Mouse (Mus musculus): ENCODE results near the gene Trim71. TPM values are rescaled to one million over a fixed set of nuclear protein-coding genes. Genes with fewer than 3 reads are reported as not detected.

Trim71 gene
- polyA plus RNA-seq, 1 experiment, result not detected

GRCm38 (mm10) chr9:114560771-114561670, 3.1 kb downstream of the Trim71 start:
- Histone ChIP-seq H3K36me3 (replicated peaks; ENCODE audit: low read length) (no peaks in the 10 kb centered on the region), H3K9me3 (no peaks in the 10 kb centered on the region), H3K4me3 (replicated peaks) (no peak overlapping the region), H3K27me3 (replicated peaks) (peaks cover 97% of the 10 kb centered on the region), H3K4me1 (peaks cover 27% of the 10 kb centered on the region)
- TF ChIP-seq GATA1 (IDR thresholded peaks at IDR 0.05; ENCODE audit: borderline replicate concordance, low read length) (no peak), FLI1 (IDR thresholded peaks at IDR 0.05; ENCODE audit: low read length) (no peak)

- H3K4me3 ChIP-seq (replicated peaks), result no peak overlapping the region
These were observed 4.0 kb downstream of the Trim71 start for GRCm38 (mm10) chr9:114560141-114560540.

GRCm38 (mm10) chr9:114557086-114557485, 7.1 kb downstream of the Trim71 start:
- peaks cover 92% of the 10 kb centered on the region for H3K27me3 ChIP-seq (replicated peaks)
- no peak overlapping the region for H3K4me3 ChIP-seq (replicated peaks)
- no peaks in the 10 kb centered on the region for H3K9me3 ChIP-seq
- H3K4me1 ChIP-seq, result peaks cover 4% of the 10 kb centered on the region
- TF ChIP-seq FLI1 (IDR thresholded peaks at IDR 0.05; ENCODE audit: low read length) (no peak), GATA1 (IDR thresholded peaks at IDR 0.05; ENCODE audit: borderline replicate concordance, low read length) (no peak)
- no peaks in the 10 kb centered on the region for H3K36me3 ChIP-seq (replicated peaks; ENCODE audit: low read length)

More at GRCm38 (mm10) chr9:114560141-114560540, 4.0 kb downstream of the Trim71 start:
- Histone ChIP-seq H3K36me3 (replicated peaks; ENCODE audit: low read length) (no peaks in the 10 kb centered on the region), H3K4me1 (peaks cover 27% of the 10 kb centered on the region), H3K27me3 (replicated peaks) (peaks cover 97% of the 10 kb centered on the region), H3K9me3 (no peaks in the 10 kb centered on the region)
- TF ChIP-seq GATA1 (IDR thresholded peaks at IDR 0.05; ENCODE audit: borderline replicate concordance, low read length) (no peak), FLI1 (IDR thresholded peaks at IDR 0.05; ENCODE audit: low read length) (no peak)

- Histone ChIP-seq H3K36me3 (replicated peaks; ENCODE audit: low read length) (no peaks in the 10 kb centered on the region), H3K27me3 (replicated peaks) (peaks cover 91% of the 10 kb centered on the region), H3K4me1 (peaks cover 2% of the 10 kb centered on the region; the same call in 1 of the 2 replicates), H3K4me3 (replicated peaks) (no peak overlapping the region), H3K9me3 (no peaks in the 10 kb centered on the region)
- no peak for TF ChIP-seq FLI1 (IDR thresholded peaks at IDR 0.05; ENCODE audit: low read length)
- TF ChIP-seq GATA1 (IDR thresholded peaks at IDR 0.05; ENCODE audit: borderline replicate concordance, low read length), result no peak
These were observed 7.8 kb downstream of the Trim71 start for GRCm38 (mm10) chr9:114556276-114556855.

GRCm38 (mm10) chr9:114554355-114554979, 9.7 kb downstream of the Trim71 start:
- Histone ChIP-seq H3K4me1 (no peaks in the 10 kb centered on the region), H3K27me3 (replicated peaks) (peaks cover 80% of the 10 kb centered on the region), H3K4me3 (replicated peaks) (no peak overlapping the region)

GRCm38 (mm10) chr9:114553828-114554227, 10.3 kb downstream of the Trim71 start:
- Histone ChIP-seq H3K4me1 (no peaks in the 10 kb centered on the region), H3K36me3 (replicated peaks; ENCODE audit: low read length) (no peaks in the 10 kb centered on the region), H3K9me3 (no peaks in the 10 kb centered on the region), H3K4me3 (replicated peaks) (no peak overlapping the region), H3K27me3 (replicated peaks) (peaks cover 78% of the 10 kb centered on the region)
- TF ChIP-seq FLI1 (IDR thresholded peaks at IDR 0.05; ENCODE audit: low read length), result no peak

More at GRCm38 (mm10) chr9:114554355-114554979, 9.7 kb downstream of the Trim71 start:
- Histone ChIP-seq H3K36me3 (replicated peaks; ENCODE audit: low read length) (no peaks in the 10 kb centered on the region), H3K9me3 (no peaks in the 10 kb centered on the region)
- TF ChIP-seq GATA1 (IDR thresholded peaks at IDR 0.05; ENCODE audit: borderline replicate concordance, low read length) (no peak), FLI1 (IDR thresholded peaks at IDR 0.05; ENCODE audit: low read length) (no peak)

- Histone ChIP-seq H3K4me3 (replicated peaks) (no peak overlapping the region), H3K4me1 (peaks cover 37% of the 10 kb centered on the region), H3K27me3 (replicated peaks) (peaks cover 54% of the 10 kb centered on the region), H3K36me3 (replicated peaks; ENCODE audit: low read length) (no peaks in the 10 kb centered on the region), H3K9me3 (no peaks in the 10 kb centered on the region)
- TF ChIP-seq FLI1 (IDR thresholded peaks at IDR 0.05; ENCODE audit: low read length) (no peak), GATA1 (IDR thresholded peaks at IDR 0.05; ENCODE audit: borderline replicate concordance, low read length) (no peak)
These were observed 14.1 kb downstream of the Trim71 start for GRCm38 (mm10) chr9:114550033-114550432.

GRCm38 (mm10) chr9:114549117-114549516, 15.1 kb downstream of the Trim71 start:
- H3K36me3 ChIP-seq (replicated peaks; ENCODE audit: low read length), result no peaks in the 10 kb centered on the region
- H3K4me3 ChIP-seq (replicated peaks), result no peak overlapping the region
- H3K9me3 ChIP-seq, result no peaks in the 10 kb centered on the region
- peaks cover 46% of the 10 kb centered on the region for H3K27me3 ChIP-seq (replicated peaks)
- no peak for TF ChIP-seq GATA1 (IDR thresholded peaks at IDR 0.05; ENCODE audit: borderline replicate concordance, low read length)
- TF ChIP-seq FLI1 (IDR thresholded peaks at IDR 0.05; ENCODE audit: low read length), result no peak
- peaks cover 47% of the 10 kb centered on the region for H3K4me1 ChIP-seq

- H3K36me3 ChIP-seq (replicated peaks; ENCODE audit: low read length), result no peaks in the 10 kb centered on the region
- no peaks in the 10 kb centered on the region for H3K9me3 ChIP-seq
- peaks cover 51% of the 10 kb centered on the region for H3K4me1 ChIP-seq
- H3K27me3 ChIP-seq (replicated peaks), result peaks cover 45% of the 10 kb centered on the region
- no peak overlapping the region for H3K4me3 ChIP-seq (replicated peaks)
- TF ChIP-seq GATA1 (IDR thresholded peaks at IDR 0.05; ENCODE audit: borderline replicate concordance, low read length) (no peak), FLI1 (IDR thresholded peaks at IDR 0.05; ENCODE audit: low read length) (no peak)
These were observed 15.7 kb downstream of the Trim71 start for GRCm38 (mm10) chr9:114548496-114548895.
